Mouse (Mus musculus) lung, adult 10 weeks (tissue): Measurements from ENCODE around the gene Abhd8. TPM values are rescaled to one million over a fixed set of nuclear protein-coding genes. Genes with fewer than 3 reads are reported as not detected.

Source experiments
- polyA plus RNA-seq: library from polyadenylated mRNA; stranded (reverse); fragments of 350-450 nt; fragmentation: Illumina TruSeq; extraction: RNeasy Lipid Tissue Mini Kit (QIAGEN cat#74804); gene quantifications from one replicate; pipeline ENCODE4 v1.2.3, GENCODE M21; 2014; ENCODE audit warnings: low read depth, low replicate concordance; ENCODE audit not compliant: insufficient read depth

Gene Abhd8
- 16.1 TPM for polyA plus RNA-seq

GRCm38 (mm10) chr8:71463188-71464033 is at the start of gene Abhd8:
Gene Abhd8 (minus strand): TSS chr8:71463655.

DNA sequence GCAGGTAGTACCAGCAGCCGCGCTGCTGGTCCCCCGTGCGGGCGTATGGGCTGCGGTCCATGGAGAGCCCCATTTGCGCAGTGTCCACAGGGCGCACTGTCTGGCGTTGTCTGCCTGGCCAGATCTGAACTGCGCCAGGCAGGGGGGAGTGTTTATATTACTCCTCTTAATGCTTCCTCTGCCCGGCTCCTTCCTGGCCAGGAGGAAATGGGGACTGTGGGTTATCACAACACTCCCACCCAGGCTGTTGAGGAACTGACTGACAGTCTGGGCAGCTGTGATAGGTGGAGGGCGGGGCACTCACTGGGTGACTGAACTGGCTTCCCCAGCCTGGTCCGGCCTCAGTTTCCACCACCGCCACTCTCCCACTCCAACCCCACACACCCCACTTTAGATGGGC is 48.2 kb upstream of the Abhd8 start, which contains the start of gene Plvap:
TSS of gene Plvap (minus strand) at position 109 of the 400 bp plus-strand sequence.

GRCm38 (mm10) chr8:71487691-71488445 is 24.4 kb upstream of the Abhd8 start, which contains the start of gene Gtpbp3:
Gene Gtpbp3 (plus strand): TSS chr8:71488103.

DNA sequence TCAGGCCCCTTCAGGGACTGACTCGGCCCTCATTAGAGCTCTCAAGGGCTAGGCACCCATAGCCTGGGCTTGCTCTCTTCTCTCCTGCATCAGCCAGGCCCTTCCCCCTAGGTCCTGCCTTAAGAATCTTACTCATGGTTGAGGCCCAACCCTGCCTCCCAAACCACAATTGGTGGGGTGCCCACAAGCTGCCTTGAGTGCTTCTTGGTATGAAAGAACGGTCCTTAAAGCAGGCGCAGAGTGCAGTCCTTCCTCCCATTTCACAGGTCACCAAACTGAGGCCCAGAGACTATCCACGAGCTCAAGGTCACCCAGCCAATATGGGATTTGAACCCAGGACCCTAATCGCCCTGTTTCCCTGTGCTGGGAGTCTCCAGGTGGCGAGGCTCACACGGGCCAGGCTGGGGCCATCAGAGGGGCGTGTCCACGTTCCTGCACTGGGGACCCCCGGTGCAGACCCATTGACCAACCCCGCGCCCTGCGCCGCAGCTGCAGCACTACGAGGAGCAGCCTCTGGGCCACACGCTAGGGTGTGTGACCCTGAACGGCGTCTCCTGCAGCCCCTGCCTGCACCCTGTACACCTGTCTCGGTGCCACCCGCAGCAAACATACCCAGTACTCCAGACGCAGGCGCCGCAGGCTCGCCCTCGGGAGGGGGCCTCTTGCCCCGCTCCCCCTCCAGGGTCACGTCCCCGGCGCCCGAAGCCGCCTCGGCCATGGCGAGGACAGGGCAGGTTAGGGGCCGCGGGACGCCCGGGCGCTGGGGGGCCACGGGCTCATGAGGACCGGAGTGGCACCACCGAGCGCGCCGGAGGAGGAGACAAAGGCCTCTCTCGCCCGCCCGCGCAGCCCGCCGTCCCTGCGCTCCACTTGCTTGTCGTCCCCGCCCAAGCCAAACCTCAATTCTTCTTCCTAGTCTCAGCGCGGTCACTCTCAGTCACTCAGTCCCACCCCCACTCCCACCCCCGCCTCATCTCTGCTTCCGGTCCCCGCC is 22.0 kb upstream of the Abhd8 start, which contains the start of gene Ano8:
TSS of gene Ano8 (minus strand) at position 822 of the 994 bp plus-strand sequence.

DNA sequence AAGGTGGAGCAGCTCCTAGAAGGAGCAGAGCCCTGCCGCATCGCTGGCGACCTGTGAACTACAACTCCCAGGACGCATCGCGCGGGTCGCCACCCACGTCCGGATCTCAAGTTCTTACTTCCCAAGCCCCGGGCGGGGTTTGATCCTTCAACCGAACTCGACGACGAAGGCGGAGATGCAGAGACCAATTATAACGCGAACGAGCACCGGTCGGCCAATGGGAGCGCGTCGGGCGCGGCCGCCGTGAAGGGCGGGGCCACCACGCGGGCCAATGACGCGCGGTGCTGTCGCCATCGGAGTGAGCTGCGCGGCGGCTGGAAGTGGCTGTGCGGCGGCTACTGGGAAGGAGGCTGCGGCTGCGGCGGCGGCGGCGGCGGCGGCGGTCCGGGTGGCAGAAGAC is 5.5 kb upstream of the Abhd8 start, which contains the start of gene Dda1:
TSS of gene Dda1 (plus strand) at position 284 of the 400 bp plus-strand sequence.

DNA sequence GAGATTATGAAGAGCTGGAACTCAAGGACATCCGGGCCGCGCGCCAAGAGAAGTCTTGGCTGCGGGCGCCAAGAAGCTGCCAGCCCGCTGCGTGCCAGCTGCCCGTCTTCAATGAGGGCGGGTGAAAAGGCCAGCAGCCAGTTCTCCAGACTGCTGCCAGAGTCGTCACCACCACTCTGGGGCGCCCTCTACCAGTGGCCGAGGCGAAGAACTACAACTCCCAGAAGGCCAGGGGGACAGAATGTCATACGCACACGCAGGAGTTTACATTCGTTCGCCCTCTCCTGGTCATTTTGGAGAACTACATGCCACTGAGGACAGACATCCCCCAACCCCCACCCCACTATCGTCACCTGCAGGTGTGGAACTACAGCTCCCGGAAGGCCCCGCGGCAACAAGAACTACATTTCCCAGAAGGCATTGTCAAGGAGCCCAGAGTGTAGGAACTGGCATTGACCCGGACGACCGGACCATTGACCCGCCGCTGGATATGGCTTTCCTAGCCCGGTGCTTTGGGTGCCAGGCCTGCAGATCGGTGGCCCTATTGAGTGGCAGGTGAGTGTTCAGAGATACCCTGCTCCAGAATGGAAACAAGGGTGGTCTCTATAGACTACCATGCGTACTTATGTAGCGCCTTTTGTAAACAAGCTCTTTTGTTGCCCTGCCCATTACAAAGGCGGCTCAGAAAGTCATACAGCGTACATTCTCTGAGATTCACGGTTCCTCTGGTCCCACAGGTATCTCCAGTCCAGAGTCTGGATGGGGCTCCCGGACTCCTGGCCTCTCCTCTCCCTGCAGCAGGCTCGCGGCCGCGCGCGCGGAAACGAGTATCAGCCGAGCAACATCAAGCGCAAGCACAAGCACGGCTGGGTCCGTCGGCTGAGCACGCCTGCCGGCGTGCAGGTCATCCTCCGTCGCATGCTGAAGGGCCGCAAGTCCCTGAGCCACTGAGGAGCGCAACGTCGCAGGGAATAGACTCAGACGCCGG is 1.4 kb upstream of the Abhd8 start, which contains the start of gene Mrpl34:
TSS of gene Mrpl34 (plus strand) at position 447 of the 988 bp plus-strand sequence.

Other genes starting within 250 kb of the Abhd8 start
- gene Myo9b, start 190.9 kb downstream of the Abhd8 start, polyA plus RNA-seq, result 19.5 TPM
- gene Haus8, start 190.7 kb downstream of the Abhd8 start, polyA plus RNA-seq, result 14.8 TPM
- 199 TPM for gene Use1, start 96.8 kb downstream of the Abhd8 start, polyA plus RNA-seq
- 8.3 TPM for gene Ocel1, start 92.4 kb downstream of the Abhd8 start, polyA plus RNA-seq
- gene Nr2f6, start 81.7 kb downstream of the Abhd8 start, polyA plus RNA-seq, result 33.0 TPM
- gene Ushbp1, start 67.9 kb downstream of the Abhd8 start, polyA plus RNA-seq, result 49.5 TPM
- gene Babam1, start 66.8 kb downstream of the Abhd8 start, polyA plus RNA-seq, result 65.2 TPM
- gene Ankle1, start 57.6 kb downstream of the Abhd8 start, polyA plus RNA-seq, result not detected
- gene Mrpl34, start 1.3 kb upstream of the Abhd8 start, polyA plus RNA-seq, result 65.5 TPM
- gene Dda1, start 5.5 kb upstream of the Abhd8 start, polyA plus RNA-seq, result 33.9 TPM
- 4.6 TPM for gene Ano8, start 22.3 kb upstream of the Abhd8 start, polyA plus RNA-seq
- 10.1 TPM for gene Gtpbp3, start 24.4 kb upstream of the Abhd8 start, polyA plus RNA-seq
- gene Plvap, start 48.1 kb upstream of the Abhd8 start, polyA plus RNA-seq, result 350 TPM
- gene Ccdc194, start 62.1 kb upstream of the Abhd8 start, polyA plus RNA-seq, result not detected
- gene Bst2, start 73.8 kb upstream of the Abhd8 start, polyA plus RNA-seq, result 272 TPM
- 65.4 TPM for gene Mvb12a, start 79.3 kb upstream of the Abhd8 start, polyA plus RNA-seq
- 12.2 TPM for gene Tmem221, start 95.2 kb upstream of the Abhd8 start, polyA plus RNA-seq
- gene Nxnl1, start 102.9 kb upstream of the Abhd8 start, polyA plus RNA-seq, result not detected
- gene Slc27a1, start 105.2 kb upstream of the Abhd8 start, polyA plus RNA-seq, result 21.0 TPM
- gene Pgls, start 128.5 kb upstream of the Abhd8 start, polyA plus RNA-seq, result 79.5 TPM
- 3.3 TPM for gene Fam129c, start 134.0 kb upstream of the Abhd8 start, polyA plus RNA-seq
- gene Colgalt1, start 147.3 kb upstream of the Abhd8 start, polyA plus RNA-seq, result 51.7 TPM
- gene Unc13a, start 208.1 kb upstream of the Abhd8 start, polyA plus RNA-seq, result 0.04 TPM
- gene Jak3, start 212.6 kb upstream of the Abhd8 start, polyA plus RNA-seq, result 8.6 TPM
- gene Insl3, start 225.6 kb upstream of the Abhd8 start, polyA plus RNA-seq, result 5.2 TPM
- 7.3 TPM for gene B3gnt3, start 238.1 kb upstream of the Abhd8 start, polyA plus RNA-seq